ENCODE assay signal across 8 mouse cellular contexts in the genomic region with DNA sequence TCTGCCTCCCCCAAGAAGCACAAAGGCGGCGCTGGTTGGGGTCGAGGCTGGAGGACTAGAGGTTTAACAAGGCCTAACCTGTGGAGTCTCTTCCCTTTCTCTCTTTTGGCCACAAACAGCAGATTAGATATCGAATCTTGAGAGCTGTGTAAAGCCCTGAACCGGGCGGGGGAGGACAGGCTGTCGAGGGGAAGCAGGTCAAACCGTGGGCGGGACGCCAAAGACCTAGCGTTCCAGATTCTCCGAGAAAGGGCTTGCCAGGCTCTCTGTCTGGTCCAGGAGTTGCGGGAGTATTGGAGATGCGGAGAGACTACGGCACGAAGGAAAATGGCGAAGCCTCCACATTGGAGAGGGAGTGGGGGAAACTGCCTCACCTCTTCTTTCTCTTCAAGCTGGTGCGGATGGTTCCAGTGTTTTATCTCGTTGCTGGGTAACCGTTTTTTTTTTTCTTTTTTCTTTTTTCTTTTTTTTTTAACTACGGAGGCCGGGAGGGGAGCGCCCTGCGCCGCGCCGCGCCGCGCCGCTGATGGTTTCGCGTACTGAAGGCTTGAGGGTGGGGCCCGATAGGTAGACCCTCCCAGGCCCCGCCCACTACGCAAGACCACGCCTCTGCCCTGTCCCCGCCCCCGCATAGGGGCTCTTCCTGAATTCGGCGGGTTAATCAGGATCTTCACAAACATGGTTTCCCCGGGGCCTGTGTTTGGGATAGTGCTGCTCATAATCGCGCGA. TPM values are rescaled to one million over a fixed set of nuclear protein-coding genes. Genes with fewer than 3 reads are reported as not detected.
DNase-seq lines count a peak whose midpoint lies in the region; ATAC-seq lines count a peak whose summit lies in the region.

A gene (minus strand): TSS at position 541 of the 729 bp plus-strand sequence.

- no peaks in the 10 kb centered on the region for H3K36me3 ChIP-seq in heart, embryonic 13.5 days
- no peaks in the 10 kb centered on the region for H3K36me3 ChIP-seq in liver, embryonic 12.5 days
- no peaks in the 10 kb centered on the region for H3K36me3 ChIP-seq in stomach, embryonic 15.5 days

- peaks cover 3% of the 10 kb centered on the region; the same call in 1 of the 2 replicates for H3K4me1 ChIP-seq in brown adipose tissue, adult 24 weeks (ENCODE audit: control insufficient read depth, insufficient read depth, insufficient read length, low read length)
- H3K4me1 ChIP-seq in heart, embryonic 13.5 days = peaks cover 12% of the 10 kb centered on the region
- peaks cover 16% of the 10 kb centered on the region for H3K4me1 ChIP-seq in liver, embryonic 12.5 days
- H3K4me1 ChIP-seq in stomach, embryonic 15.5 days = peaks cover 7% of the 10 kb centered on the region

- H3K9ac ChIP-seq in heart, embryonic 13.5 days = peak within 1 kb of the TSS; percentile 87
- H3K9ac ChIP-seq in liver, embryonic 12.5 days = peak within 1 kb of the TSS; percentile 73
- H3K9ac ChIP-seq in stomach, embryonic 15.5 days = peak within 1 kb of the TSS; percentile 45

- WGBS in heart, embryonic 13.5 days = under 1% methylated on average over 45 of the region's 45 CpGs
- under 1% methylated on average over 45 of the region's 45 CpGs for WGBS in liver, embryonic 12.5 days (ENCODE audit: insufficient replicate concordance)
- under 1% methylated on average over 45 of the region's 45 CpGs for WGBS in stomach, embryonic 15.5 days

- peak within 1 kb of the TSS; percentile 82 for H3K27ac ChIP-seq in brown adipose tissue, adult 24 weeks (replicated peaks; ENCODE audit: low read depth, low read length)
- peak within 1 kb of the TSS; percentile 71 for H3K27ac ChIP-seq in heart, embryonic 13.5 days (replicated peaks)
- H3K27ac ChIP-seq in liver, embryonic 12.5 days = peak within 1 kb of the TSS; percentile 68
- H3K27ac ChIP-seq in stomach, embryonic 15.5 days = peak within 1 kb of the TSS; percentile 62

- peak; percentile 93 for ATAC-seq in heart, embryonic 13.5 days (ENCODE audit: extremely low read depth, insufficient number of reproducible peaks, low FRiP score, low TSS enrichment)
- ATAC-seq in liver, embryonic 12.5 days = peak; percentile 96
- ATAC-seq in stomach, embryonic 15.5 days (ENCODE audit: insufficient read depth, low FRiP score, low read depth) = peak; percentile 96

- no peaks in the 10 kb centered on the region for H3K9me3 ChIP-seq in heart, embryonic 13.5 days
- H3K9me3 ChIP-seq in liver, embryonic 12.5 days (replicated peaks) = no peaks in the 10 kb centered on the region
- no peaks in the 10 kb centered on the region for H3K9me3 ChIP-seq in stomach, embryonic 15.5 days

- H3K4me3 ChIP-seq in brown adipose tissue, adult 24 weeks (ENCODE audit: insufficient read depth, low read depth, low read length) = peak within 1 kb of the TSS; percentile 95
- H3K4me3 ChIP-seq in heart, embryonic 13.5 days = peak within 1 kb of the TSS; percentile 69
- peak within 1 kb of the TSS; percentile 75 for H3K4me3 ChIP-seq in liver, embryonic 12.5 days
- peak within 1 kb of the TSS; percentile 65 for H3K4me3 ChIP-seq in stomach, embryonic 15.5 days (replicated peaks)

- no peaks in the 10 kb centered on the region; the same call in 1 of the 2 replicates for H3K27me3 ChIP-seq in heart, embryonic 13.5 days (replicated peaks)
- no peaks in the 10 kb centered on the region for H3K27me3 ChIP-seq in liver, embryonic 12.5 days (replicated peaks)
- no peaks in the 10 kb centered on the region for H3K27me3 ChIP-seq in stomach, embryonic 15.5 days (replicated peaks)

- peak; percentile 94 for DNase-seq in CD4-positive, CD25-positive, alpha-beta regulatory T cell, adult 2 months (ENCODE audit: low read depth, low spot score)
- peak; percentile 30 for DNase-seq in fat pad, adult 2 months (ENCODE audit: extremely low read depth, low read depth, low spot score)
- peak; percentile 96 for DNase-seq in kidney, postnatal 10 days
- peak; percentile 73 to 82 for DNase-seq in natural killer cell, adult 2 months (ENCODE audit: low spot score in 2 of 2)

- H3K4me2 ChIP-seq in heart, embryonic 13.5 days = peak within 1 kb of the TSS; percentile 74
- peak within 1 kb of the TSS; percentile 81 for H3K4me2 ChIP-seq in liver, embryonic 12.5 days
- H3K4me2 ChIP-seq in stomach, embryonic 15.5 days = peak within 1 kb of the TSS; percentile 83

RNA-seq across cellular contexts. Expression of the gene that starts here (rescaled TPM):
- 13.3 and 14.2 TPM in 2 replicates for polyA plus RNA-seq in brown adipose tissue, adult 24 weeks (2012; ENCODE audit: insufficient read depth, insufficient read length, missing spikeins)
- polyA plus RNA-seq in heart, embryonic 13.5 days (2015; fragmentation: Nextera tagmentation; extraction: Ambion mirVana) = 4.3 and 8.2 TPM in 2 replicates
- polyA plus RNA-seq in liver, embryonic 12.5 days (2016; fragmentation: Nextera tagmentation; extraction: Ambion mirVana) = 2.8 and 4.0 TPM in 2 replicates
- polyA plus RNA-seq in stomach, embryonic 15.5 days (2015; fragmentation: Nextera tagmentation; extraction: Ambion mirVana) = 4.1 and 6.0 TPM in 2 replicates

Comparison
In these comparisons a context has a peak if more than half of its experiments do, and no peak if none do; other contexts are left out.
1. Peak in every context shown above with its lines: DNase-seq, ATAC-seq, H3K4me3 ChIP-seq and H3K27ac ChIP-seq.
2. DNase-seq: peak in every context shown above with its lines; median percentile 96 in kidney, postnatal 10 days; 94 in CD4-positive, CD25-positive, alpha-beta regulatory T cell, adult 2 months; 78 in natural killer cell, adult 2 months; 30 in fat pad, adult 2 months.